ENCODE assay signal across 19 mouse cellular contexts in genomic region chr7:112142616-112143015, GRCm38 (mm10). TPM values are rescaled to one million over a fixed set of nuclear protein-coding genes. Genes with fewer than 3 reads are reported as not detected.
DNase-seq lines count a peak whose midpoint lies in the region; ATAC-seq and TF ChIP-seq lines count a peak whose summit lies in the region.
"Had no signal": no experiment of that assay in that cellular context is flagged by ENCODE, and none has a peak within 500 bp of the region (broad histone marks: within the 10 kb centered on the region; RNA-seq: fewer than 3 reads in every experiment).

No protein-coding gene starts in this region.

- no peaks in the 10 kb centered on the region for H3K27me3 ChIP-seq in heart, embryonic 12.5 days (replicated peaks)
- H3K27me3 ChIP-seq in Patski, result no peaks in the 10 kb centered on the region
- H3K27me3 ChIP-seq: limb, embryonic 15.5 days; liver, embryonic 15.5 days; midbrain, embryonic 12.5 days; neural tube, embryonic 13.5 days had no signal

- no peak for DNase-seq in heart, postnatal 10 days
- DNase-seq in 3T3-L1 (ENCODE audit: low read depth, low spot score) (peak; percentile 82), Patski (ENCODE audit: low read depth, low spot score) (no peak)
- no peak for DNase-seq in urinary bladder, adult 18-20 months (ENCODE audit: low spot score in 2 of 2)
- DNase-seq in adrenal gland, postnatal 4 days (ENCODE audit: low spot score in 2 of 2), result no peak
- DNase-seq in frontal cortex, postnatal 36 days (ENCODE audit: low spot score in 2 of 2), result no peak
- DNase-seq: cerebellum, adult 8-10 months; layer of hippocampus, postnatal 36 days; right cerebral cortex, adult 18-20 months; thymus, postnatal 14 days had no signal

- in situ Hi-C loops in Patski (cut with MboI; ENCODE audit: low pct_unique_long_range_greater_than_20kb), result no loop called here

- peaks cover 65% of the 10 kb centered on the region for H3K4me1 ChIP-seq in heart, embryonic 12.5 days (replicated peaks)
- H3K4me1 ChIP-seq in embryonic fibroblast, embryonic 13.5 days (ENCODE audit: control insufficient read depth, insufficient read depth, low read length), result peaks cover 36% of the 10 kb centered on the region

- H3K36me3 ChIP-seq in heart, embryonic 12.5 days, result no peaks in the 10 kb centered on the region
- H3K36me3 ChIP-seq: liver, embryonic 15.5 days; midbrain, embryonic 12.5 days; neural tube, embryonic 13.5 days had no signal

- WGBS in heart, embryonic 12.5 days, result 75% methylated on average over 3 of the region's 3 CpGs

- POLR2A ChIA-PET in Patski (lab: Charles Lee), result interaction anchor here (2.4 kb wide), 1 partner anchor 15 kb away, joined by 8 read pairs; no protein-coding TSS in a partner anchor

- intact Hi-C loops in heart, postnatal 10 days (cut with DNase I), result no loop called here

- TF ChIP-seq POLR2A in embryonic fibroblast, embryonic 13.5 days (IDR thresholded peaks at IDR 0.05; ENCODE audit: low read depth, low read length), result no peak

- no peak overlapping the region for H3K4me3 ChIP-seq in heart, embryonic 12.5 days
- no peak overlapping the region for H3K4me3 ChIP-seq in embryonic fibroblast, embryonic 13.5 days (ENCODE audit: insufficient read depth, low read length)
- H3K4me3 ChIP-seq: limb, embryonic 15.5 days; liver, embryonic 15.5 days; midbrain, embryonic 12.5 days; neural tube, embryonic 13.5 days had no signal

- H3K4me2 ChIP-seq in heart, embryonic 12.5 days, result no peak overlapping the region
- H3K4me2 ChIP-seq: limb, embryonic 15.5 days; liver, embryonic 15.5 days; midbrain, embryonic 12.5 days; neural tube, embryonic 13.5 days had no signal

- ATAC-seq in heart, embryonic 12.5 days (ENCODE audit: insufficient number of reproducible peaks, low FRiP score), result no peak
- ATAC-seq in Patski, result peak; percentile 27
- ATAC-seq: intestine, embryonic 16.5 days had no signal

- peak overlapping the region; percentile 61; the same call in 1 of the 2 replicates for H3K27ac ChIP-seq in heart, embryonic 12.5 days (ENCODE audit: poor library complexity, severe bottlenecking)
- H3K27ac ChIP-seq in embryonic fibroblast, embryonic 13.5 days (ENCODE audit: insufficient read depth, low read length), result peak overlapping the region; percentile 96
- H3K27ac ChIP-seq: limb, embryonic 15.5 days; liver, embryonic 15.5 days; midbrain, embryonic 12.5 days had no signal

- H3K9me3 ChIP-seq in heart, embryonic 12.5 days (replicated peaks), result no peaks in the 10 kb centered on the region
- H3K9me3 ChIP-seq: limb, embryonic 15.5 days; liver, embryonic 15.5 days; midbrain, embryonic 12.5 days; neural tube, embryonic 13.5 days had no signal

- CTCF ChIA-PET in Patski (lab: Charles Lee), result interaction anchor here (1.5 kb wide), 1 partner anchor 12 kb away, joined by 4 read pairs; no protein-coding TSS in a partner anchor

- H3K9ac ChIP-seq in heart, embryonic 12.5 days, result no peak overlapping the region
- H3K9ac ChIP-seq: limb, embryonic 15.5 days; liver, embryonic 15.5 days; midbrain, embryonic 12.5 days; neural tube, embryonic 13.5 days had no signal

- no peak for TF ChIP-seq CTCF in Patski (IDR thresholded peaks at IDR 0.05)
- no peak for TF ChIP-seq CTCF in embryonic fibroblast, embryonic 13.5 days (IDR thresholded peaks at IDR 0.05; ENCODE audit: borderline replicate concordance, insufficient read depth, low read length)

RNA-seq across cellular contexts. Expression of gene Dkk3, which starts 16.2 kb away (rescaled TPM):
- 91.4 and 96.7 TPM in 2 replicates for polyA plus RNA-seq in heart, embryonic 12.5 days (2016; fragmentation: Nextera tagmentation; extraction: Ambion mirVana)
- total RNA-seq in heart, postnatal 10 days (2021), result 10 to 100 TPM; 44.1 to 77.0 TPM
- 99.9 TPM for polyA plus RNA-seq in Patski (2021)
- 130 and 148 TPM in 2 replicates for polyA plus RNA-seq in embryonic fibroblast, embryonic 13.5 days (2011; ENCODE audit: insufficient read length, low read depth, missing spikeins)
- 10 to 100 TPM; 17.3 to 17.7 TPM for total RNA-seq in adrenal gland, postnatal 4 days (2021)
- total RNA-seq: granulocyte monocyte progenitor cell, adult 5-6 weeks; hematopoietic stem cell, adult 5-6 weeks had no signal
